Mouse (Mus musculus): ENCODE data around the gene Klhl15.
"Not testable (repeated sequence)": the region's sequence is repeated elsewhere in the genome, so short reads cannot be mapped to it uniquely, and the experiment has no call there.

Klhl15 gene

DNA sequence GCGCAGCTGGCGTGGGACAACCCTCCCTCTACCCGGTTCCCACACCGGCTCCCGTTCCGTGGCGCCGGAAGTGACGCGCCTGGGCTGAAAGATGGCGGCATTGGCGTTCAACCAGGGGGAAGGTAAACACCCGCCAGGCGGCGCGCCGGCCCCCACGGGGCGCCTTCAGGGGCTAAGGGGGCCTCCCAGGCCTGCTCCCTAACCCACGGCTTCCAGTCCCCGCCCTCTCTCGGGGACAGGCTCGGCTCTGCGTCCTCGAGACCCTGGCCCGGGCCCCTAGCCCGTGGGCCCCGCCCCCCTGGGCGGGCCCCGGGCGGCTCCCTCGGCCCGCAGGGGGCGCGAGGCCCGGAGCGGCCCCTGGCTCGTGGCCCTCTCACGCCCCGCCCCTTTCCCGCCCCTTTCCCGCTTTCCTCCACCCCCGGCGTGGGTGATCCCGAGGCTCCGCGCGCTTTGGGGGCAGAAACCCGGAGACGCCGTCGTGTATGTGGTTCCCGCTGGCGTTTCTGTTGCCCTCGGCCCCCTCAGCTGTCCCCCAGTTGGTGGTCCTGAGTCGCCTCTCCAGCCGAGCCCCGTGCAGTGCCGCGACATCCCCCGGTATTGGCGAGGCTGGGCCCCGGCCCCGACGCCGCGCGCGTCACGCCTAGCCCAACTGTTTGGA is at the start of gene Klhl15:
Gene Klhl15, plus strand, starts transcription at position 68 of the 658 bp plus-strand sequence.
- DNase-seq (ENCODE audit: low read depth, low spot score): peak; percentile 69

DNA sequence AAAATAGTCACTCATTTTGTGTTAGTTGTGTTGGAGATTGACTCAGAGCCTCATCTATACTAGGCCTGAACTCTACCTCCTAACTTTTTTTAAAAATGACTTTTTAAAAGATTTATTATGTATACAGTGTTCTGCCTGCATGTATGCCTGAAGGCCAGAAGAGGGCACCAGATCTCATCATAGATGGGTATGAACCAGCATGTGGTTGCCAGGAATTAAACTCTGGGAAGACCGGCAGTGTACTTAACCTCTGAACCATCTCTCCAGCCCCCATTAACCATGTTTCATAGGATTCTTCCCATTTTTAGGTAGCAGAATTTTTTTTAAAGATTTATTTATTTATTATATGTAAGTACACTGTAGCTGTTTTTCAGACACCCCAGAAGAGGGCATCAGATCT is 49.2 kb upstream of the Klhl15 start:
- DNase-seq (ENCODE audit: low read depth, low spot score): no peak

DNA sequence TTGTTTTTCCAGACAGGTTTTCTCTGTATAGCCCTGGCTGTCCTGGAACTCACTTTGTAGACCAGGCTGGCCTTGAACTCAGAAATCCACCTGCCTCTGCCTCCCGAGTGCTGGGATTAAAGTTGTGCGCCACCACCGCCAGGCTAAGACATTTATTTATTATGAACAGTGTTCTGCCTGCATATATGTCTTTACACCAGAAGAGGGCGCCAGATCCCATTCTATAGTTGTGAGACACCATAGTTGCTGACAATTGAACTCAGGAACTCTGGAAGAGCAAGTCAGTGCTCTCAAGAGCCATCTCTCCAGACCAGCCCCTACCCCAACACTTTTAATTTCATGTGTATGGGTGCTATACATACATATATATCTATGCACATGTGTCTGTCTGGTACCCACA is 40.5 kb upstream of the Klhl15 start:
- DNase-seq (ENCODE audit: low read depth, low spot score): not testable (repeated sequence)

DNA sequence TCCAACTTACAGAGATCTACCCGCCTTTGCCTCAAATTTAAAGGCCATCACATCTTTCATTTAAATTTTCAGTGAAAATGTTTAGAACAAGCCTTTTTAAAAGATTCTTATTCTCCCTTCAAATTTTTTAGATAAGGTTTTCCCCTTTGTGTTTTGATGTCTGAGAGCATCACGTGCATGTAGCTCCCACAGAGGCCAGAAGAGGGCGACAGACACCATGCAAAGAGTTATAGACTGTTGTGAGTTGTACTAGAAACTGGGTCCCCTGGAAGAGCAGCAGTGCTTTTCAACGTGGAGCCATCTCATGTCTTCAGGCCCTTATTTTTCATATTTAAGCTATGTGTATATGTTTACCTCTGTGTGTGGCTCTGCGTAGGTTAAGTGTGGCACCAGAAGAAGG is 36.6 kb upstream of the Klhl15 start:
- no peak for DNase-seq (ENCODE audit: low read depth, low spot score)

DNA sequence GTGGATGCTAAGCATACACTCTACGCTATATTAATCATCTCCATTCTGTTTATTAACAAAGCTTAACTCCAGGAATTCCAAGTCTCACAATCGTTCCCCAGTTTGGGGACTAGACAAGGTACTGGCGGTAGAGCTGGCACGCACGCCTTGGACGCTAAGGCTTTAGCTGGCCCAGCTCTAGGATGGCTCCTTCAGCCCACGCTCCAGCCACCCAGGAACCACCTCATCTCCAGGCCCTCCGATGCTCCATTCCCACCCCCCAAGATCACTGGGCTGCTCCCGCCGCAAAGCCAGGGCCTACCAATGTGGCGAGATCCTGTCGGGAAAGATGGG is 22.2 kb upstream of the Klhl15 start:
- DNase-seq (ENCODE audit: low read depth, low spot score): no peak

DNA sequence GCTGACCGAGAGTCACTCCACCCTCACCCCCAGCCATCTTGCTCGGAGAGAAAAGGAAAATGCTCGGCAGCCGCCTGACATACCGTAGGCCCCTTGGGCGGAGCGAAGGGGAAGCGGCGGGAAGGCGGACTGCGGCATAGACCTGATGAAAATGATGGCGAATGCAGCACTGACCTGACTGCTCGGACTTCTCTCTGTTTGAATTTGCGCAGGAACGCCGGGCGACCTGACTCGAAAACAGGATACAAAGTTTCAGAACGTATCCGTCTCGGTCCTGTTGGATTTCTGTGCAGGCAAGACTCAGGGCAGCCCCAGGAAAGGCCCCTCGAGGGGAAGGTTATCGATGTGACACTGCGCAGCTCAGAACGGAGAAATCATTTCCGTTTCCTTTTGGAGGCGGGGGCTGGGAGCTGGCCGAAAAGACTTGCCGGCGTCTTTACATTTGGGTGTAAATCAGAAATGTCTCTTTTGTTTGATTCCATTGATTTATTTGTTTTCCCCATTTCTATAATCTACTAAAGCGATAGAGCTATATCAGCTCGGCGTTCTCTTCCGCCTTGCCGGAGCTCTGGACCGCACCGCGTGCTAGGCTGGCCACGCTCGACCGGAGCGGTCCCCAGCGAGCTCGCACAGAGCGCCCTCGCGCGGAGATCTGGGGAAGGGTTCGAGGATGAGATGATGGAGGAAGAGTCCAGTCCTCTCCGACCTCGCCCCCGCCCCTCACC is 21.6 kb upstream of the Klhl15 start, which contains the start of gene Eif2s3x:
Gene Eif2s3x, minus strand, starts transcription at position 266 of the 725 bp plus-strand sequence.
- peak; percentile 79 for DNase-seq (ENCODE audit: low read depth, low spot score)

DNA sequence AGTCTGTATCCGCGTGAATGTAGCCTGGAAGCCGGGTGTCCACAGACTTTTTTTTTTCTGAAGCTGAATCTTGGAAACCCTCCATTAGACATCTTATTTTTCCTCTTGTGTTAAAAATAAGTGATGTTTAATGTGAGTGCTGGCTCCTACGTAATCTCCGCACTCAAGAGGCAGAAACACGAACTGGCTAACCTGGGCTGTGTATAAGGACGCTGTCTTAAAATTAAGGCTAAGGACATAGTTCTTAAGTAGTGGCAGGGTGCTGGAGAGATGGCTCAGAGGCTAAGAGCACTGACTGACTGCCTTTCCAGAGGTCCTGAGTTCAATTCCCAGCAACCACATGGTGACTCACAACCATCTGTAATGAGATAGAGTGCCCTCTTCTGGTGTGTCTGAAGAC is 21.0 kb upstream of the Klhl15 start:
- no peak for DNase-seq (ENCODE audit: low read depth, low spot score)

DNA sequence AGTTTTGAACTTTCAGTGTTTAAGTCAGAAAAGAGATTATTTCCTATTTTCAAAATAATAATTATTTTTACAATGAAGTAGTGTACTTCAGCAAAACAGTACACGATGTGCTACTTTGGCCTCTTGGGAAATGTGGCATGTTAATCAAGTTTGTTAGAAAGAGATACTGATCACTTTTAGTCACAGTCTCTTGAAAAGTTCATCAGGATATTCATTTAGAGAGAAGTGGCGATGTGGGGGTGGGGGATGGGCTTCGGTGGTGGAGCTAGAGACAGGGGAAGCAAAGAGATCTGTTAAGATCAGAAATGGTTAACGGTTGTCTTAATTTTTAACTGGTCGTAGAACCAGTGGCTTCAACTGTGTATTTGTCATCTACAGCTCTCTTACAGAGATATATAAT is 967 bp upstream of the Klhl15 start:
- no peak for DNase-seq (ENCODE audit: low read depth, low spot score)

DNA sequence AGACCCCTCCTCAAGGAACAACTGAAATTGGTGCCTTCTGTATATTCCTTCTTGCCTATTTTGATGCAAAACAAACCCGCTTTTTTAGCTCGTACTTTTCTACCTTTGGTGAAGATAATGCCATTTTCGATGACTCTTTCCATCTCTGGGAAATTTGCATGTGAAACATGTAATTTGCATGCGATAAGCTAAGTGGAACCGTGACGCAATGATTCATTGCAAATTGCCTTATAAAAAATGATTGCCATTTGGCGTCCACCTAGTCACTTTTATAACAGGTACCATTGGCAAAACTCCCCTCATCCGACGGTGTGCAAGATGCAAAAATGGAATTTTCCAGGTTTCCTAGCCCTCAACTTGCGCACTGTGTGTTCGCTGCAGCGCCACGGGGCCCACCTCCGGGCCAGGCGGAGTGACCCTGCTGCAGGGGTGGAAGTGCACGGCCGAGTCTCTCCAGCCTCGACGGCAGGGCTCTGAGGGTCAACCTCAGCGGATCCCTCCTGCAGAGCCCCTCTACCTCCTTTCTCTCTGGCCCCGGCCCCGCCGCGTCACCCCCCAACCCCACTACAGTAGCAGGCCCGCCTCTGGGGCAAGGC is 365 bp upstream of the Klhl15 start:
- no peak for DNase-seq (ENCODE audit: low read depth, low spot score)

DNA sequence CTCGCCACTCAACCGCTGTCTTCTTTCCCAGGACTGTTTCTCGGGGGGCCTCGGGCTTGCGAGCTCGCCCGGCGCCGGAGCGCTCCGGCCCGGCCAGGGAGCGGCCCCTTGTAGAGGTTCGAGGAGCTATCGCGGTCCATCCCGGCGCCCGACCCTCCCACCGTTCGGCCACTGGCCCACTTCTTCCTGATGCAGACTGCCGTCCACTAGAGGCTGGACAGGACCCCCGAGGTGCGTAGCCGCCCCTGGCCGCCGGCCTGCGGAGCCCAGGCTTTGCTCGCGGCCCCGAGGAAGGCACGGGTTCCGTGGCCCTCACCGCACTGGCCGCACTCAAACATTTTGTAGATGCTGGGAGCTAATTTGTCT is 774 bp downstream of the Klhl15 start:
- DNase-seq (ENCODE audit: low read depth, low spot score): no peak

DNA sequence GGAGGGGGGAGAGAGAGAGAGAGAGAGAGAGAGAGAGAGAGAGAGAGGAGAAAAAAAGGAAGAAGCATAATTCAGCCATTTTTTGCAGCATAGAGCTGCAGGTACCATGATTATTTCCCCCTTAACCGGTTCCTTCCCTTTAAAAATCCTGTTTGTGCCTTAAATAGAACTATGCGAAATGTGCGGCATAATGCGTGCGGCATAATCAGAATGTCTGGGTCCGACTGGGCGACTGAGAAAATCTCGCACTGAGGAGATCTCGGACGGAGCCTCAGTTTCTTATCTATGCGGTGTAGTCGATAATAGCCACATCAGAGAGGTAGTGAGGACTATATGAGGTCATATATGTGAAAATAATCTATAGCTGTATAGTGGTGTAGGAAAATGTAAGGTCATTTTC is 1.2 kb downstream of the Klhl15 start:
- DNase-seq (ENCODE audit: low read depth, low spot score): no peak

DNA sequence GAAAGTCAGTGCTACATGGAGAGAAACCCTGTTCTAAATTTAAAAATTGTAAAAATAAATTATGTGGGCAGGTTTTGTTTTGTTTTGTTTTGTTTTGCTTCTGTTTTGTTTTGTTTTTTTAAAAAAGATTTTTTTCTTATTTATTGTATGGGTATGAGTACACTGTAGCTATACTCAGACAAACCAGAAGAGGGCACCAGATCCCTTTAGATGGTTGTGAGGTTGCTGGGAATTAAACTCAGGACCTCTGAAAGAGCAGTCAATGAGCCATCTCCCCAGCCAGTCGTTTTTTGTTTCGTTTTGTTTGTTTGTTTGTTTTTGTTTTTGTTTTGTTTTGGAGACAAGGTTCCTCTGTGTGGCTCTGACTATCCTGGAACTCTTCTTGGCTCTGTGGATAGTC is 54.5 kb downstream of the Klhl15 start:
- DNase-seq (ENCODE audit: low read depth, low spot score): peak; percentile 4

DNA sequence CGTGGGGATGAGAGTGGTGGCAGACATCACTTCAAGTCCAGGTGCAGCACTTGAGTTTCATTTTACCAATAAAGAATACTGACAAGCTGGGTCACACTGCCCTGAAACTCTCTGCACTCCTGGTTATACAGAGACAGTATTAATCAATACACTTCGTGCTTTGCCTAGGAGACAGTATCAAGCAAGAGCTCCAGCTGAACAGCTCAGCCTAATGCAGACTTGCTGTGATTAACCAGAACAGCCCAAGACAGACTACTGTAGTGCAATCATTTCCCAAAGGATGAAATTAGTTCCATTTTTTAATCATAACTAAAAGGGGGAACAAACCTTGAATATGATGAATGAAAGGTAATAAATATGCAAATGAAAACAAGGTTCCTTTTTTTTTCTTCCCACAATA is 68.5 kb downstream of the Klhl15 start:
- DNase-seq (ENCODE audit: low read depth, low spot score): no peak

DNA sequence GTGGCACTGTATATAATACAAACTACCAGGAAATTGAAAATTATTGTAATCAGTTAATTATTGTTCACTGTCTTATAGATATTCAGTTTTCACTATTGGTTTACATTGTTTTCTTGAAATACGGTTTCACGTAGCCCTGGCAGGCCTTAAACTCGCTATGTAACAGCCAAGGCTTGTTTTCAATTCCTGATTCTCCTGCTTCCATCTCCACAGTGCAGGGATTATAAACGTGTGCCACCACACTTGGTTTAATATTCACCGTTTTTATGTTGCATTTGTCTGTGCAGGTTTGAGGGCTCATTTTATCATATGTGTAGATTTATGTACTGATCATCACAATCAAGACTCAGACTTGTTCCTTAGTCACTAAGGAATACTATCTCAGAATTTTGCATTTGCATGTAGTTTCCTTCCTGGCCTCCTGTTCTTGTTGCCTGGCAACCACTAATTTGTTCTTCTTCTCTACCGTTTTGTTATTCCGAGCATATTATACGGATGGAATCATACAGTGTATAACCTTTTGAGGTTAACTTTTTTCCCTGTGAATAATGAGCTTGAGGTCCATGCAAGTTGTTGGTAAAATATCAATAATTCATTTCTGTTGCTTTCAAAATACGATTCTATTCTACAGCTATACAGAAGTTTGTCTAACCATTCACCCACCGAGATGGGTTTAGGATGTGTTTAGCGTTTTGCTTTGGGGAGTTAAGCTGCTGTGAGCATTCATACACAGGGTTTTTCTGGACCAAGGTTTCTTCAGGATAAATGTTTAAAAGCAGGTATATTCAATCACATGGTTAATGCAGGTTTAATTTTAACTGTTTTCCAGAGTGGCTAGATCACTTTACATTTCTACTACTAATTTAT is 86.9 kb downstream of the Klhl15 start:
- DNase-seq (ENCODE audit: low read depth, low spot score): peak; percentile 3

Measured in brain, embryonic 18.5 days (tissue).